Mouse (Mus musculus) intestine, embryonic 15.5 days (tissue): ENCODE data around the gene Pnma1. TPM values are rescaled to one million over a fixed set of nuclear protein-coding genes. Genes with fewer than 3 reads are reported as not detected.
A peak's percentile ranks its signal among the peaks of the same experiment; 100 is the strongest.

ENCODE experiments used
- ATAC-seq: fragments of 200-750 bp; cut with Nextera tagmentation; 2 replicates; pipeline ENCODE4 v1.8.0; 2017; ENCODE audit warnings: moderate TSS enrichment, moderate library complexity
- H3K27ac ChIP-seq: fragments of 300-500 bp; sonication (generic); 2 replicates; pipeline ENCODE4 v1.5.1; 2015; ENCODE audit warnings: mild to moderate bottlenecking, inconsistent platforms
- H3K27me3 ChIP-seq: fragments of 300-500 bp; sonication (generic); replicated peaks from 2 replicates; pipeline ENCODE4 v1.6.1; 2015; ENCODE audit warnings: inconsistent platforms
- H3K36me3 ChIP-seq: fragments of 300-500 bp; sonication (generic); 2 replicates; pipeline ENCODE4 v1.6.1; 2015; ENCODE audit warnings: inconsistent platforms
- H3K4me1 ChIP-seq: fragments of 300-500 bp; sonication (generic); replicated peaks from 2 replicates; pipeline ENCODE4 v1.6.1; 2015; ENCODE audit warnings: inconsistent platforms
- H3K4me2 ChIP-seq: fragments of 300-500 bp; sonication (generic); replicated peaks from 2 replicates; pipeline ENCODE4 v1.6.1; 2015; ENCODE audit warnings: mild to moderate bottlenecking, inconsistent platforms
- H3K4me3 ChIP-seq: fragments of 300-500 bp; sonication (generic); replicated peaks from 2 replicates; pipeline ENCODE4 v1.5.1; 2015; ENCODE audit warnings: inconsistent platforms
- H3K9ac ChIP-seq: fragments of 300-500 bp; sonication (generic); 2 replicates; pipeline ENCODE4 v1.6.1; 2015; ENCODE audit warnings: inconsistent platforms
- H3K9me3 ChIP-seq: fragments of 300-500 bp; sonication (generic); 2 replicates; pipeline ENCODE4 v1.6.1; 2016; ENCODE audit warnings: inconsistent platforms
- WGBS: fragments of 180-500 bp; shearing (Covaris S2); methylation state at CpG from one replicate; pipeline ENCODE4 v1.1.7; 2015; 5-methylcytosine and 5-hydroxymethylcytosine counted together
- polyA plus RNA-seq: library from polyadenylated mRNA; unstranded; fragments of >200 nt; fragmentation: Nextera tagmentation; extraction: Ambion mirVana; gene quantifications from 2 replicates; pipeline ENCODE4 v1.2.1, GENCODE M21; 2015

Gene Pnma1
- polyA plus RNA-seq, 1 experiment from 2014 or later, result 0.63 TPM

- ATAC-seq, result no peak
These were observed 1.7 kb upstream of the Pnma1 start for GRCm38 (mm10) chr12:84149971-84150370.

GRCm38 (mm10) chr12:84148622-84149012 lies 328 bp upstream of the Pnma1 start:
- no peak overlapping the region for H3K27ac ChIP-seq
- WGBS, result 15% methylated on average over 10 of the region's 10 CpGs
- peak overlapping the region; percentile 49; the same call in 1 of the 2 replicates for H3K9ac ChIP-seq
- no peaks in the 10 kb centered on the region for H3K27me3 ChIP-seq
- peak overlapping the region; percentile 94 for H3K4me2 ChIP-seq
- peaks cover 10% of the 10 kb centered on the region; the same call in 1 of the 2 replicates for H3K36me3 ChIP-seq
- peaks cover 22% of the 10 kb centered on the region for H3K4me1 ChIP-seq
- peak overlapping the region; percentile 50 for H3K4me3 ChIP-seq
- no peaks in the 10 kb centered on the region for H3K9me3 ChIP-seq
- ATAC-seq, result no peak

More at GRCm38 (mm10) chr12:84149971-84150370, 1.7 kb upstream of the Pnma1 start:
- Histone ChIP-seq H3K4me3 (no peak overlapping the region), H3K4me1 (peaks cover 22% of the 10 kb centered on the region), H3K4me2 (no peak overlapping the region), H3K9me3 (no peaks in the 10 kb centered on the region), H3K27ac (no peak overlapping the region), H3K36me3 (peaks cover 15% of the 10 kb centered on the region; the same call in 1 of the 2 replicates), H3K9ac (no peak overlapping the region), H3K27me3 (no peaks in the 10 kb centered on the region)
- 95% methylated on average over 15 of the region's 15 CpGs for WGBS

GRCm38 (mm10) chr12:84142281-84143050 lies 5.8 kb downstream of the Pnma1 start:
- WGBS, result 64% methylated on average over 14 of the region's 14 CpGs
- H3K4me2 ChIP-seq, result no peak overlapping the region

GRCm38 (mm10) chr12:84141271-84141670 lies 7.0 kb downstream of the Pnma1 start:
- H3K4me3 ChIP-seq, result no peak overlapping the region
- H3K36me3 ChIP-seq, result 0 out of 2 replicates have a peak, but pooled peaks cover 2% of the 10 kb centered on the region
- H3K4me2 ChIP-seq, result no peak overlapping the region
- WGBS, result 69% methylated on average over 4 of the region's 4 CpGs
- H3K9ac ChIP-seq, result no peak overlapping the region
- no peaks in the 10 kb centered on the region for H3K4me1 ChIP-seq
- H3K9me3 ChIP-seq, result no peaks in the 10 kb centered on the region
- H3K27ac ChIP-seq, result no peak overlapping the region
- ATAC-seq, result no peak; the same call in 1 of the 2 replicates
- no peaks in the 10 kb centered on the region for H3K27me3 ChIP-seq

More at GRCm38 (mm10) chr12:84142281-84143050, 5.8 kb downstream of the Pnma1 start:
- Histone ChIP-seq H3K4me1 (no peaks in the 10 kb centered on the region), H3K9me3 (no peaks in the 10 kb centered on the region), H3K36me3 (no peaks in the 10 kb centered on the region), H3K9ac (no peak overlapping the region), H3K4me3 (no peak overlapping the region), H3K27ac (no peak overlapping the region), H3K27me3 (no peaks in the 10 kb centered on the region)
- ATAC-seq, result no peak

- H3K9ac ChIP-seq, result no peak overlapping the region
- 74% methylated on average over 4 of the region's 4 CpGs for WGBS
- no peak overlapping the region for H3K4me3 ChIP-seq
- H3K9me3 ChIP-seq, result no peaks in the 10 kb centered on the region
- H3K27me3 ChIP-seq, result no peaks in the 10 kb centered on the region
- H3K27ac ChIP-seq, result no peak overlapping the region
- H3K4me2 ChIP-seq, result no peak overlapping the region
- no peaks in the 10 kb centered on the region for H3K4me1 ChIP-seq
- ATAC-seq, result no peak
- 0 out of 2 replicates have a peak, but pooled peaks cover 2% of the 10 kb centered on the region for H3K36me3 ChIP-seq
These were observed 8.2 kb downstream of the Pnma1 start for GRCm38 (mm10) chr12:84140135-84140534.

- no peak overlapping the region for H3K4me2 ChIP-seq
- 95% methylated on average over 7 of the region's 7 CpGs for WGBS
These were observed 11.2 kb downstream of the Pnma1 start for GRCm38 (mm10) chr12:84137131-84137530.

GRCm38 (mm10) chr12:84132265-84132664 lies 16.0 kb downstream of the Pnma1 start:
- Histone ChIP-seq H3K36me3 (peaks cover 5% of the 10 kb centered on the region; the same call in 1 of the 2 replicates), H3K4me2 (no peak overlapping the region), H3K9me3 (no peaks in the 10 kb centered on the region), H3K4me1 (no peaks in the 10 kb centered on the region), H3K27ac (no peak overlapping the region), H3K4me3 (no peak overlapping the region), H3K9ac (no peak overlapping the region), H3K27me3 (no peaks in the 10 kb centered on the region)
- WGBS, result 66% methylated on average over 3 of the region's 3 CpGs
- ATAC-seq, result no peak

More at GRCm38 (mm10) chr12:84137131-84137530, 11.2 kb downstream of the Pnma1 start:
- no peak overlapping the region for H3K9ac ChIP-seq
- H3K4me3 ChIP-seq, result no peak overlapping the region
- no peak for ATAC-seq
- no peak overlapping the region for H3K27ac ChIP-seq
- no peaks in the 10 kb centered on the region for H3K4me1 ChIP-seq
- H3K36me3 ChIP-seq, result peaks cover 3% of the 10 kb centered on the region; the same call in 1 of the 2 replicates
- H3K9me3 ChIP-seq, result no peaks in the 10 kb centered on the region
- H3K27me3 ChIP-seq, result no peaks in the 10 kb centered on the region

GRCm38 (mm10) chr12:84129931-84130330 lies 18.4 kb downstream of the Pnma1 start:
- H3K9me3 ChIP-seq, result no peaks in the 10 kb centered on the region
- no peak overlapping the region for H3K4me3 ChIP-seq
- no peaks in the 10 kb centered on the region for H3K4me1 ChIP-seq
- peaks cover 2% of the 10 kb centered on the region; the same call in 1 of the 2 replicates for H3K36me3 ChIP-seq
- no peak for ATAC-seq
- 94% methylated on average over 8 of the region's 8 CpGs for WGBS
- H3K9ac ChIP-seq, result no peak overlapping the region
- no peak overlapping the region for H3K27ac ChIP-seq
- no peak overlapping the region for H3K4me2 ChIP-seq
- H3K27me3 ChIP-seq, result no peaks in the 10 kb centered on the region

- Histone ChIP-seq H3K36me3 (peaks cover 2% of the 10 kb centered on the region; the same call in 1 of the 2 replicates), H3K4me2 (no peak overlapping the region), H3K4me3 (no peak overlapping the region), H3K9ac (no peak overlapping the region), H3K27me3 (no peaks in the 10 kb centered on the region), H3K4me1 (no peaks in the 10 kb centered on the region), H3K27ac (no peak overlapping the region), H3K9me3 (no peaks in the 10 kb centered on the region)
- WGBS, result 88% methylated on average over 6 of the region's 6 CpGs
- ATAC-seq, result no peak
These were observed 19.7 kb downstream of the Pnma1 start for GRCm38 (mm10) chr12:84128576-84128975.

- 85% methylated on average over 2 of the region's 2 CpGs for WGBS
- Histone ChIP-seq H3K27ac (no peak overlapping the region), H3K36me3 (no peaks in the 10 kb centered on the region), H3K9ac (no peak overlapping the region), H3K27me3 (no peaks in the 10 kb centered on the region), H3K4me1 (no peaks in the 10 kb centered on the region), H3K9me3 (no peaks in the 10 kb centered on the region), H3K4me2 (no peak overlapping the region), H3K4me3 (no peak overlapping the region)
- no peak for ATAC-seq
These were observed 21.4 kb downstream of the Pnma1 start for GRCm38 (mm10) chr12:84126899-84127298.

GRCm38 (mm10) chr12:84125892-84126291 lies 22.4 kb downstream of the Pnma1 start:
- Histone ChIP-seq H3K27me3 (no peaks in the 10 kb centered on the region), H3K9me3 (no peaks in the 10 kb centered on the region), H3K27ac (no peak overlapping the region), H3K4me2 (no peak overlapping the region), H3K36me3 (no peaks in the 10 kb centered on the region), H3K9ac (no peak overlapping the region), H3K4me1 (no peaks in the 10 kb centered on the region), H3K4me3 (no peak overlapping the region)
- no peak for ATAC-seq
- WGBS, result 80% methylated on average over 12 of the region's 12 CpGs

GRCm38 (mm10) chr12:84119584-84119983 lies 28.7 kb downstream of the Pnma1 start:
- Histone ChIP-seq H3K4me2 (no peak overlapping the region), H3K4me3 (no peak overlapping the region), H3K9me3 (no peaks in the 10 kb centered on the region), H3K4me1 (peaks cover 8% of the 10 kb centered on the region; the same call in 1 of the 2 replicates), H3K27ac (no peak overlapping the region), H3K9ac (no peak overlapping the region), H3K27me3 (no peaks in the 10 kb centered on the region), H3K36me3 (no peaks in the 10 kb centered on the region)
- ATAC-seq, result no peak
- 97% methylated on average over 5 of the region's 5 CpGs for WGBS
